Mouse (Mus musculus): Measurements from ENCODE around the gene Akap5. TPM values are rescaled to one million over a fixed set of nuclear protein-coding genes. Genes with fewer than 3 reads are reported as not detected.

Akap5 gene
- polyA plus RNA-seq, 1 experiment from 2014 or later: 2.8 TPM

DNA sequence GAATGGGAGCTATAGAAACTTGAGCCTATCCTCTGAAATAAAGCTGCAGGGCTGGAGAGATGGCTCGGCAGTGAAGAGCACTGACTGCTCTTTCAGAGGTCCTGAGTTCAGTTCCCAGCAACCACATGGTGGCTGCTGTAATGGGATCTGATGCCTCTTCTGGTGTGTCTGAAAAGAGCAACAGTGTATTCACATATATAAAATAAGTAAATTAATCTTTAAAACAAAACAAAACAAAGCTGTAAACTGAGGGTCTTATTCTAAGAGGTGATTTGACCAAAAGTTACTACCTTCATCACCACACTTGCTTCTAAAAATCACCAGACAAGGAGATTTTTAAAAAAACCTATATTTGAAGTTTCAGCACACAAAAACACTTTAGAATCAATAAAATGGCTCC lies 36.2 kb downstream of the Akap5 start:
- Histone ChIP-seq H3K9me3 (ENCODE audit: control insufficient read depth, low read length) (no peaks in the 10 kb centered on the region), H3K27ac (ENCODE audit: low read length) (no peak overlapping the region), H3K36me3 (ENCODE audit: control insufficient read depth, insufficient read depth, low read length) (no peaks in the 10 kb centered on the region), H3K4me3 (ENCODE audit: low read length) (no peak overlapping the region), H3K4me2 (ENCODE audit: low read depth, low read length) (no peak overlapping the region), H3K9ac (ENCODE audit: low read depth, low read length) (no peak overlapping the region), H3K27me3 (replicated peaks; ENCODE audit: control insufficient read depth, insufficient read depth, low read length) (no peaks in the 10 kb centered on the region), H3K4me1 (ENCODE audit: control insufficient read depth, insufficient read depth, low read length) (no peaks in the 10 kb centered on the region)
- WGBS: 80% methylated on average over 1 of the region's 1 CpGs
- no peak for ATAC-seq

GRCm38 (mm10) chr12:76361405-76362302 lies 37.0 kb downstream of the Akap5 start:
- H3K4me3 ChIP-seq (ENCODE audit: low read length): no peak overlapping the region
- no peaks in the 10 kb centered on the region for H3K36me3 ChIP-seq (ENCODE audit: control insufficient read depth, insufficient read depth, low read length)
- 72% methylated on average over 9 of the region's 9 CpGs for WGBS
- no peaks in the 10 kb centered on the region for H3K9me3 ChIP-seq (ENCODE audit: control insufficient read depth, low read length)
- H3K27me3 ChIP-seq (replicated peaks; ENCODE audit: control insufficient read depth, insufficient read depth, low read length): no peaks in the 10 kb centered on the region
- no peak for ATAC-seq
- no peak overlapping the region for H3K9ac ChIP-seq (ENCODE audit: low read depth, low read length)
- H3K27ac ChIP-seq (ENCODE audit: low read length): no peak overlapping the region
- no peaks in the 10 kb centered on the region for H3K4me1 ChIP-seq (ENCODE audit: control insufficient read depth, insufficient read depth, low read length)
- H3K4me2 ChIP-seq (ENCODE audit: low read depth, low read length): no peak overlapping the region

DNA sequence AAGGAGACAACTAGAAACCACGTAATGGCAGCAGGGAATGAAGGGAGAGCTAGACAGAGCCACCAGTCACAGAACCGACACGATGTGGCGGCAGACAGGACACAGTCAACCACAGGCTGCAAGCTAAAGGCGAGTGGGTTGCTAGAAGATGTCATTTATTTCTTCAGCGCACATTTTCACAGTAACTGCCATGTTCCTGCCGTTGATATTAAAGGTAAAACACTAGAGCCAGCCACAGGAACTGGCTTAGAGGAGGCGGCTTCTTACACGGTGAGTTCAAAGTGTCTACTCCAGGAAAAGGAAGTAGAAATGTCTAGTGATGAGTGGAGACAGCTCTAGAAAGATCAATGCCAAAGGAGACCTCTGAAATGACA lies 37.6 kb downstream of the Akap5 start:
- peaks cover 6% of the 10 kb centered on the region for H3K4me1 ChIP-seq (ENCODE audit: control insufficient read depth, insufficient read depth, low read length)
- H3K4me3 ChIP-seq (ENCODE audit: low read length): no peak overlapping the region
- no peak overlapping the region for H3K27ac ChIP-seq (ENCODE audit: low read length)
- 77% methylated on average over 9 of the region's 9 CpGs for WGBS
- H3K9me3 ChIP-seq (ENCODE audit: control insufficient read depth, low read length): no peaks in the 10 kb centered on the region
- H3K4me2 ChIP-seq (ENCODE audit: low read depth, low read length): no peak overlapping the region
- no peaks in the 10 kb centered on the region for H3K27me3 ChIP-seq (replicated peaks; ENCODE audit: control insufficient read depth, insufficient read depth, low read length)
- no peak for ATAC-seq
- no peak overlapping the region for H3K9ac ChIP-seq (ENCODE audit: low read depth, low read length)
- no peaks in the 10 kb centered on the region for H3K36me3 ChIP-seq (ENCODE audit: control insufficient read depth, insufficient read depth, low read length)

DNA sequence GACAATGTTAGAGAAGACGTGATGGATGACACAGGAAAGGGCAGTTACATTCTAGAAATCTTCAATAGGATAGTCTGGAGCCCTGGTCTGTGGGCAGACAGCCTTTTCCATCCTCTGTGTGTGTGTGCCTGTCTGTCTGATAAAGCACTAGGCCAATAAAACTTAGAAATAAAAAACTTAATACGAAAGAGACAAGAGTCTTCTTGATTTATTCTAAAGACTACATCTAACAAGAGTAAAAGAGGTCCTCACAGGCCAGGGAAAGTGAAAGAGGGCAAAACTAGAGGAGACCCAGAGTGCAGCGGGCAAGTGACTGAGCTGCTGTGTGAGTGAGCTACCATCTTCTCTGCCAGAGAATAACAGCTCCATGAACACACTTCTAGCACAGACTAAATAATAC lies 41.6 kb downstream of the Akap5 start:
- WGBS: 77% methylated on average over 3 of the region's 3 CpGs
- no peak overlapping the region for H3K27ac ChIP-seq (ENCODE audit: low read length)
- no peak for ATAC-seq

DNA sequence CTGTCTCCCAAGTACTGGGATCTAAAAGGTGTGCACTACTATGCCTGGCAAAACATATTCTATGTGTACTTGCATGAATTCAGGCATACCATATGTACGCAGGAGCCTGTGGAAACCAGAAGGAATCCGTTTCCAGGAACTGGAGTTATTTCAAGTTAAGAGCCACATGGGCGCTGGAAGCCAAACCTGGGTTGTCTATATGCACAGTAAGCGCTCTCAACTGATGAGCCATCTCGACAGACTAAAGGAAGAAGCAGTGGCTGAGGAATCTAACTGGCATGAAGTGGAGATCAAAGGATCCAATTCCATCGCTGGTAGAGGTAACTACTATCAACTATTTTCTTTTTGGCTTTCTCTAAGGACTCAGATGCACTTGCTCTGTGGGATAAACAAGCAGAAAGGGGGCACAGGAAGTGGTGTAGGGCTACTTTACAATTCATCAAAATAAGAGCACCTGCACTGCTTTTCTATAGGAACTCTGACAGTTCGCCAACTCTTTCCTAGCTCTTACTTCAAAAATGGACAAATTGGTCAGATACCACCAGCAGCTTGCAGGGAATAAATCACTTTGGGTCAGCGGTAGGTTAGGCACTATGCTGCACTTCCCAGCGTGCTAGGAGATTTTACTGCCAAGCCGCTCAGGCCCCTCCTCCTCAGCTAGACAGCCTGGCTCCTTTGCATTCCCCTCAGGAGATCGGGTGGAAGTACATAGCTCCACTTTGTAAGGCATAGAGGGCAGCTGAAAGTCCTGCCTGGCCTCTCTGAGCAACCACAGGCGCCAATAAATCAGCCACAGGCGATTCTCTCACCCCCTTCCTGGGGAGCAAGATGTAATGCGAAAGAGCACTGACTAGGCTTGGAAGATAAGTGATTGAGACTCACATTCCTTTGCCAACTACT lies 42.7 kb downstream of the Akap5 start:
- ATAC-seq: no peak
- peaks cover 23% of the 10 kb centered on the region for H3K4me1 ChIP-seq (ENCODE audit: control insufficient read depth, insufficient read depth, low read length)
- peak overlapping the region; percentile 81 for H3K4me2 ChIP-seq (ENCODE audit: low read depth, low read length)
- H3K9ac ChIP-seq (ENCODE audit: low read depth, low read length): peak overlapping the region; percentile 44; the same call in 1 of the 2 replicates
- no peaks in the 10 kb centered on the region for H3K36me3 ChIP-seq (ENCODE audit: control insufficient read depth, insufficient read depth, low read length)
- no peaks in the 10 kb centered on the region for H3K9me3 ChIP-seq (ENCODE audit: control insufficient read depth, low read length)
- H3K27me3 ChIP-seq (replicated peaks; ENCODE audit: control insufficient read depth, insufficient read depth, low read length): no peaks in the 10 kb centered on the region
- peak overlapping the region; percentile 22 for H3K4me3 ChIP-seq (ENCODE audit: low read length)
- 23% methylated on average over 14 of the region's 14 CpGs for WGBS
- H3K27ac ChIP-seq (ENCODE audit: low read length): peak overlapping the region; percentile 17

More for the DNA sequence above, 41.6 kb downstream of the Akap5 start:
- Histone ChIP-seq H3K4me3 (ENCODE audit: low read length) (no peak overlapping the region), H3K4me1 (ENCODE audit: control insufficient read depth, insufficient read depth, low read length) (peaks cover 17% of the 10 kb centered on the region), H3K4me2 (ENCODE audit: low read depth, low read length) (no peak overlapping the region), H3K9ac (ENCODE audit: low read depth, low read length) (no peak overlapping the region), H3K36me3 (ENCODE audit: control insufficient read depth, insufficient read depth, low read length) (no peaks in the 10 kb centered on the region), H3K27me3 (replicated peaks; ENCODE audit: control insufficient read depth, insufficient read depth, low read length) (no peaks in the 10 kb centered on the region), H3K9me3 (ENCODE audit: control insufficient read depth, low read length) (no peaks in the 10 kb centered on the region)

DNA sequence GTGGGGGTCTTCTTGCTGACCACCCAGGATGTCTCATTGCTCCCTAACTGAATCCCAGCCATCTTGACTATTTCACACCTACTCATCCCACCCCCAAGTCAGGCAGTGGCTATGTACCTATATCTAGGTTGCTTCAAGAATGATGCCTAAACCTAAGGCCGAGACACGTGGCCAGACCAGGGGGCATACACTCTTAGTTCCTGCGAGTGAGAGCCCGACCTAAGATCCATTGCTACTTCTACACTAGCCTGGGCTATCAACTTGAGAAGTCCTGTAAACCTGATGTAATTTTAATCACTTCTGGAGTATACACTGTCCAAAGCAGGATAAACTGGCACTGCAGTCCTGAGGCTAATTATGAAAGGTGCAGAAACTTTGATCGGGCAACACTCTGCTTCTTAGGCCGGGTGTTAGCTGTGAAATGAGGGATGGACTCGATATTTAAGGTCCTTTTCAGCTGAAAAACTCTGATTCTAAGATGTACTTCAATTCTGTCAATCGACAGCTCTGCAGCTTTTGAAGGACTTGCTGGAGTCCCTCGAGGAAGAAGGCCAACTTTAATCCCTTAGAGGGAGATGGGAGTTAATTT lies 43.6 kb downstream of the Akap5 start:
- Histone ChIP-seq H3K9ac (ENCODE audit: low read depth, low read length) (peak overlapping the region; percentile 99), H3K27me3 (replicated peaks; ENCODE audit: control insufficient read depth, insufficient read depth, low read length) (no peaks in the 10 kb centered on the region), H3K9me3 (ENCODE audit: control insufficient read depth, low read length) (no peaks in the 10 kb centered on the region), H3K4me1 (ENCODE audit: control insufficient read depth, insufficient read depth, low read length) (peaks cover 31% of the 10 kb centered on the region), H3K27ac (ENCODE audit: low read length) (peak overlapping the region; percentile 100), H3K4me2 (ENCODE audit: low read depth, low read length) (peak overlapping the region; percentile 81), H3K4me3 (ENCODE audit: low read length) (peak overlapping the region; percentile 99), H3K36me3 (ENCODE audit: control insufficient read depth, insufficient read depth, low read length) (no peaks in the 10 kb centered on the region)
- ATAC-seq: no peak
- 12% methylated on average over 9 of the region's 9 CpGs for WGBS

DNA sequence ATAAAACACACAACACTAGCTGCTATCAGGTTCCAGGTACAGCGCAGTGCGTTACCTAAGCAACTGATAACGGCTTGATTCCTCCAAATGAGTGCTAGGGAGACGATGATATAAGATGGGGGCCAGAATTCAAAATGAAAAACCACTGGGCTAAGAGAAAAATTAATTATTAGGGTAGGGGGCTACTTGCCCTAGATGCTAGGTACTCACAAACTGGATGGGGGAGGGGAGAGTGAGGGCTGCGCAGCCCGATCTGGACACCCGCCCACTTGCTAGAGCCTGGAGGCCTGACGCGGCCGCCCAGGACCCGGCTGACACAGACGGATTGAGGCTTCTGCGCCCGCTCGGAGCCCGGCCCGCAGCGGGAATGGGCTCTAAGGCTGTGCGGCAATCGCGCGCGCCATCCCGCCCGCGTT lies 44.1 kb downstream of the Akap5 start:
- H3K4me3 ChIP-seq (ENCODE audit: low read length): peak overlapping the region; percentile 99
- H3K4me1 ChIP-seq (ENCODE audit: control insufficient read depth, insufficient read depth, low read length): peaks cover 31% of the 10 kb centered on the region
- no peaks in the 10 kb centered on the region for H3K27me3 ChIP-seq (replicated peaks; ENCODE audit: control insufficient read depth, insufficient read depth, low read length)
- under 1% methylated on average over 26 of the region's 26 CpGs for WGBS
- peak overlapping the region; percentile 81 for H3K4me2 ChIP-seq (ENCODE audit: low read depth, low read length)
- peak; percentile 41 for ATAC-seq
- peak overlapping the region; percentile 99 for H3K9ac ChIP-seq (ENCODE audit: low read depth, low read length)
- peak overlapping the region; percentile 100 for H3K27ac ChIP-seq (ENCODE audit: low read length)
- H3K36me3 ChIP-seq (ENCODE audit: control insufficient read depth, insufficient read depth, low read length): no peaks in the 10 kb centered on the region
- no peaks in the 10 kb centered on the region for H3K9me3 ChIP-seq (ENCODE audit: control insufficient read depth, low read length)

DNA sequence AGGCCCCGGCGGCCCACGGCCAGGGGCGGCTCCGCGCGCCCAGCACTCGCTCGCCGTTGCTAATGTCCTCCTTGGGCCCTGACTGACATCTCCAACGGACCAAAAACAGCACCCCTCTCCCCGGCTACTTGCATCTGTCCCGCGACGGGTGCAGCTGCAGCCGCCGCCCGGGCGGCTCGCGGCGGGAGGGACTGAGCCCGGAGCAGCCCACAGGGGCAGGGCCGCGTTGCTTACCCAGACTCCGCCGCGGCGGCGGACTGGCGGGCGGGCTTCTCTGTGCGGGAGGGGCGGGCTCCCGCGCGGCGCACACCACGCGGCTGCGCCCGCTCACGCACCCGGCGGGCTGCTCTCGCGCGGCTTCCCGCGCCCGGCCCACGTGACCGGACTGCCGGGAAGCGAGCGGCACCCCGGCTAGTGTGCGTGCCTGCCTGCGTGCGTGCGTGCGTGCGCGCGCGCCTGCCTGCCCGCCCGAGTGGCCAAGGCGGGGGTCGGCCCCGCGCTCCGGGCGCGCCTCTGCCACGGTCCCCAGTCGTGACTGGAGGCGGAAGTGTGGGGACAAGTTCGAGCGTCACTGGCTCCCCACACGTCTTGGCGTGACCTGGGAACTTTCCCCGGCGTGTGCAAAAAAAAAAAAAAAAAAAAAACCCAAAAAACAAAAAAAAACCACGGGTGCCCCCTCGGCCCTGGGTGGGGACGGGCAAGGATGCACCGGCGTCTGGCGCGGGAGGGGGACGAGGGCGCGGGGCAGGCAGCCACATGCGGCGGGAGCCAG lies 44.7 kb downstream of the Akap5 start, which contains the start of gene Zbtb25:
Zbtb25 (minus strand) TSS at position 397 of the 772 bp plus-strand sequence.
- under 1% methylated on average over 90 of the region's 96 CpGs for WGBS
- peak; percentile 77 for ATAC-seq
- Histone ChIP-seq H3K27me3 (replicated peaks; ENCODE audit: control insufficient read depth, insufficient read depth, low read length) (no peaks in the 10 kb centered on the region), H3K27ac (ENCODE audit: low read length) (peak within 1 kb of the TSS; percentile 100), H3K4me2 (ENCODE audit: low read depth, low read length) (peak within 1 kb of the TSS; percentile 81), H3K9me3 (ENCODE audit: control insufficient read depth, low read length) (no peaks in the 10 kb centered on the region), H3K36me3 (ENCODE audit: control insufficient read depth, insufficient read depth, low read length) (no peaks in the 10 kb centered on the region), H3K9ac (ENCODE audit: low read depth, low read length) (peak within 1 kb of the TSS; percentile 99), H3K4me1 (ENCODE audit: control insufficient read depth, insufficient read depth, low read length) (peaks cover 31% of the 10 kb centered on the region), H3K4me3 (ENCODE audit: low read length) (peak within 1 kb of the TSS; percentile 99)
